Comparison of ENCODE assay signal across 8 mouse cellular contexts in the genomic region with DNA sequence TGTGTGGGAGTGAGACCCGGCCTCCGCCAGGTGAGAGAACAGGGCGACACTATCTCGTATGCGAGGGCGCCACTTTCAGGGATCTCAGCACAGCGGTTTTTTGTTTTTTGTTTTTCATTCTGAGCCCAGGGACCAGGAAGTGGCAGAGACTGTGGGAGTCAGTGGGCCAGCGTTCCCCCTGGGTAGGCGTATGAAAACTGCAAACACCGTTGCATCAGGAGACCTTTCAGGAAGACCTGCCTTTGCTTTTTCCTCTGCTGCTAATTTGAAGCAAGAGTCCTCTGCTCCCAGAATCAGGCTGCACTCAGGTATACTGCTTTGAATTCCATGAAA. TPM values are rescaled to one million over a fixed set of nuclear protein-coding genes. Genes with fewer than 3 reads are reported as not detected.
DNase-seq lines count a peak whose midpoint lies in the region; ATAC-seq and TF ChIP-seq lines count a peak whose summit lies in the region.

No protein-coding gene starts in this region.

- H3K9me3 ChIP-seq in limb, embryonic 15.5 days = no peaks in the 10 kb centered on the region
- H3K9me3 ChIP-seq in stomach, embryonic 16.5 days (replicated peaks; ENCODE audit: control insufficient read depth, low read length) = no peaks in the 10 kb centered on the region

- H3K27me3 ChIP-seq in testis, adult 2 months (ENCODE audit: control insufficient read depth, insufficient read depth, low read length) = no peaks in the 10 kb centered on the region
- H3K27me3 ChIP-seq in limb, embryonic 15.5 days = peaks cover 17% of the 10 kb centered on the region
- no peaks in the 10 kb centered on the region for H3K27me3 ChIP-seq in stomach, embryonic 16.5 days (ENCODE audit: control insufficient read depth, insufficient read depth, low read length)

- H3K4me2 ChIP-seq in limb, embryonic 15.5 days = peak overlapping the region; percentile 80
- H3K4me2 ChIP-seq in stomach, embryonic 16.5 days (ENCODE audit: low read depth, low read length) = peak overlapping the region; percentile 92

- no peak for TF ChIP-seq POLR2A in testis, adult 2 months (IDR thresholded peaks at IDR 0.05; ENCODE audit: control insufficient read depth, low read depth, low read length)

- H3K4me3 ChIP-seq in testis, adult 2 months (ENCODE audit: control insufficient read depth, low read depth, low read length) = peak overlapping the region; percentile 12; the same call in 1 of the 2 replicates
- peak overlapping the region; percentile 41 for H3K4me3 ChIP-seq in limb, embryonic 15.5 days
- peak overlapping the region; percentile 54 for H3K4me3 ChIP-seq in stomach, embryonic 16.5 days (replicated peaks; ENCODE audit: low read length)

- peaks cover 9% of the 10 kb centered on the region for H3K4me1 ChIP-seq in testis, adult 2 months (ENCODE audit: control insufficient read depth, insufficient read depth, low read length)
- peaks cover 9% of the 10 kb centered on the region for H3K4me1 ChIP-seq in limb, embryonic 15.5 days
- peaks cover 7% of the 10 kb centered on the region; the same call in 1 of the 2 replicates for H3K4me1 ChIP-seq in stomach, embryonic 16.5 days (ENCODE audit: control insufficient read depth, insufficient read depth, low read length)

- DNase-seq in frontal cortex, postnatal 25 days (ENCODE audit: low spot score in 2 of 2) = no peak
- no peak for DNase-seq in testis, postnatal 10 days (ENCODE audit: low spot score)
- no peak for DNase-seq in left cerebral cortex, postnatal 4 days
- no peak for DNase-seq in adrenal gland, postnatal 10 days

- intact Hi-C loops in left cerebral cortex, postnatal 4 days (cut with DNase I) = no loop called here

- H3K36me3 ChIP-seq in testis, adult 2 months (ENCODE audit: control insufficient read depth, insufficient read depth, low read length) = no peaks in the 10 kb centered on the region
- H3K36me3 ChIP-seq in limb, embryonic 15.5 days = no peaks in the 10 kb centered on the region
- no peaks in the 10 kb centered on the region for H3K36me3 ChIP-seq in stomach, embryonic 16.5 days (ENCODE audit: control insufficient read depth, insufficient read depth, low read length)

- H3K9ac ChIP-seq in limb, embryonic 15.5 days = no peak overlapping the region
- peak overlapping the region; percentile 63 for H3K9ac ChIP-seq in stomach, embryonic 16.5 days (ENCODE audit: low read length)

- ATAC-seq in frontal cortex, adult (ENCODE audit: low TSS enrichment) = peak; percentile 54; the same call in 1 of the 2 replicates
- ATAC-seq in limb, embryonic 15.5 days (ENCODE audit: insufficient number of reproducible peaks, low FRiP score, low TSS enrichment, low read depth) = no peak
- no peak for ATAC-seq in stomach, embryonic 16.5 days (ENCODE audit: insufficient read depth, low FRiP score)

- TF ChIP-seq CTCF in testis, adult 2 months (IDR thresholded peaks at IDR 0.05; ENCODE audit: control insufficient read depth, insufficient read depth, insufficient replicate concordance, low read depth, low read length) = no peak

- WGBS in limb, embryonic 15.5 days = 2% methylated on average over 10 of the region's 10 CpGs
- WGBS in stomach, embryonic 16.5 days = 4% methylated on average over 10 of the region's 10 CpGs

- H3K27ac ChIP-seq in testis, adult 2 months (ENCODE audit: control insufficient read depth, insufficient read depth, low read depth, low read length) = no peak overlapping the region
- H3K27ac ChIP-seq in limb, embryonic 15.5 days = no peak overlapping the region
- H3K27ac ChIP-seq in stomach, embryonic 16.5 days (ENCODE audit: low read length) = no peak overlapping the region

RNA-seq across cellular contexts. Expression of a gene that starts 0.4 kb away (rescaled TPM):
- 0.01 TPM in 1 of 2 replicates, not detected in the other for polyA plus RNA-seq in testis, adult 2 months (2012; rRNA removed)
- not detected in 2 replicates for polyA plus RNA-seq in limb, embryonic 15.5 days (2015; fragmentation: Nextera tagmentation; extraction: Ambion mirVana)
- polyA plus RNA-seq in stomach, embryonic 16.5 days (2015; fragmentation: Nextera tagmentation; extraction: Ambion mirVana) = 0.25 and 0.35 TPM in 2 replicates
- total RNA-seq in left cerebral cortex, postnatal 4 days (2021) = 1 to 10 TPM; 2.0 to 2.6 TPM
- under 1 TPM; 0.06 to 0.09 TPM for total RNA-seq in adrenal gland, postnatal 10 days (2021)
